ENCODE assay signal across 29 mouse cellular contexts in the genomic region with DNA sequence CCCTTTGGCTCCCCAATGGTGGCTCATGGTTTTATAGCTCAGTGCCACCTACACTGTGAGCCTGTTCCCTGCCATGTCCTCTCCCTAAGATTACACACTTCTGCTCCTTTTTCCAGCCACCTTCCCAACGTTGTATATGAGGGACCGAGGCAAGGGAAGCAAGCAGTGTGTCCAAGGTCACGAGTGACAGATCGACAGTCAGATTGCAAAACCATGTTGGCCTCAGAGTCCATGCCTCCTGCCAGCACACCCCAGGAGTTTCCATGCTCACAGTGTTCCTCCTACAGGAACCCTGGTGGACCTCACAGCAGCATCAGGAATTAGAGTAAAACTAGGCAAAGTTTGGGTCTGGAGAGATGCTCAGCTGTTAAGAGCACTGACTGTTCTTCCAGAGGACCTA. TPM values are rescaled to one million over a fixed set of nuclear protein-coding genes. Genes with fewer than 3 reads are reported as not detected.
A peak's percentile ranks its signal among the peaks of the same experiment; 100 is the strongest.
DNase-seq lines count a peak whose midpoint lies in the region; ATAC-seq and TF ChIP-seq lines count a peak whose summit lies in the region.
"Had no signal": no experiment of that assay in that cellular context is flagged by ENCODE, and none has a peak within 500 bp of the region (broad histone marks: within the 10 kb centered on the region; RNA-seq: fewer than 3 reads in every experiment).

No protein-coding gene starts in this region.

- ATAC-seq in liver, postnatal 0 days: peak; percentile 81
- ATAC-seq: forebrain, embryonic 14.5 days; intestine, embryonic 16.5 days; midbrain, embryonic 13.5 days had no signal

- no peak overlapping the region for H3K4me2 ChIP-seq in liver, postnatal 0 days (ENCODE audit: low read depth, low read length)
- H3K4me2 ChIP-seq: embryonic facial prominence, embryonic 12.5 days; hindbrain, embryonic 13.5 days; limb, embryonic 12.5 days; midbrain, embryonic 13.5 days; neural tube, embryonic 13.5 days had no signal

- no peak for TF ChIP-seq EP300 in liver, postnatal 0 days (IDR thresholded peaks at IDR 0.05; ENCODE audit: low read depth)

- H3K27me3 ChIP-seq in liver, postnatal 0 days (ENCODE audit: insufficient read depth, low read length): no peaks in the 10 kb centered on the region
- H3K27me3 ChIP-seq: embryonic facial prominence, embryonic 12.5 days; hindbrain, embryonic 13.5 days; midbrain, embryonic 13.5 days; neural tube, embryonic 13.5 days had no signal

- TF ChIP-seq CTCF in gastrocnemius, adult 2 months (IDR thresholded peaks at IDR 0.05): no peak
- no peak for TF ChIP-seq CTCF in liver, postnatal 0 days (IDR thresholded peaks at IDR 0.05; ENCODE audit: low read depth)

- peak; percentile 46 for DNase-seq in gastrocnemius, adult 2 months
- DNase-seq in gastrocnemius, postnatal 10 days: no peak
- peak; percentile 92 for DNase-seq in adipocyte (ENCODE audit: low spot score)
- DNase-seq in adrenal gland, postnatal 10 days: peak; percentile 72
- peak; percentile 55 for DNase-seq in liver, postnatal 0 days
- DNase-seq in kidney, adult 9 months: no peak
- no peak for DNase-seq in lung, postnatal 25 days (ENCODE audit: low spot score)
- DNase-seq: cerebellum, adult 11 months; cerebellum, adult 9-10 months; embryo, embryonic 11 days; heart, postnatal 36 days; kidney, adult 8-10 months; kidney, postnatal 14 days; layer of hippocampus, adult 9-11 months; right cerebral cortex, postnatal 4 days; thymus, adult 2 months; thymus, postnatal 36 days had no signal

- 46% methylated on average over 4 of the region's 4 CpGs for WGBS in liver, postnatal 0 days (ENCODE audit: insufficient replicate concordance)

- 0 out of 2 replicates have a peak overlapping the region, but pooled peaks have one; percentile 21 for H3K9ac ChIP-seq in liver, postnatal 0 days (replicated peaks)
- H3K9ac ChIP-seq: embryonic facial prominence, embryonic 12.5 days; hindbrain, embryonic 13.5 days; limb, embryonic 12.5 days; liver, embryonic 14.5 days; midbrain, embryonic 13.5 days; neural tube, embryonic 13.5 days had no signal

- intact Hi-C loops in gastrocnemius, adult 2 months (cut with DNase I): no loop called here

- H3K36me3 ChIP-seq in liver, postnatal 0 days (replicated peaks; ENCODE audit: insufficient read depth, low read length): no peaks in the 10 kb centered on the region
- H3K36me3 ChIP-seq: embryonic facial prominence, embryonic 12.5 days; heart, embryonic 10.5 days; hindbrain, embryonic 13.5 days; limb, embryonic 12.5 days; midbrain, embryonic 13.5 days; neural tube, embryonic 13.5 days had no signal

- no peak overlapping the region for H3K4me3 ChIP-seq in gastrocnemius, adult 2 months
- no peak overlapping the region for H3K4me3 ChIP-seq in liver, postnatal 0 days (ENCODE audit: low read depth, low read length)
- H3K4me3 ChIP-seq: embryonic facial prominence, embryonic 12.5 days; heart, embryonic 10.5 days; hindbrain, embryonic 13.5 days; limb, embryonic 12.5 days; midbrain, embryonic 13.5 days; neural tube, embryonic 13.5 days had no signal

- H3K4me1 ChIP-seq in liver, postnatal 0 days (ENCODE audit: insufficient read depth): peaks cover 17% of the 10 kb centered on the region
- H3K4me1 ChIP-seq: embryonic facial prominence, embryonic 12.5 days; limb, embryonic 12.5 days; midbrain, embryonic 13.5 days had no signal

- no peak overlapping the region for H3K27ac ChIP-seq in gastrocnemius, adult 2 months
- peak overlapping the region; percentile 82 for H3K27ac ChIP-seq in liver, postnatal 0 days (ENCODE audit: low read depth)
- H3K27ac ChIP-seq: embryonic facial prominence, embryonic 12.5 days; heart, embryonic 10.5 days; hindbrain, embryonic 13.5 days; limb, embryonic 12.5 days; liver, embryonic 14.5 days; midbrain, embryonic 13.5 days; neural tube, embryonic 13.5 days had no signal

- H3K9me3 ChIP-seq in liver, postnatal 0 days (ENCODE audit: low read length): no peaks in the 10 kb centered on the region
- H3K9me3 ChIP-seq: embryonic facial prominence, embryonic 12.5 days; heart, embryonic 10.5 days; hindbrain, embryonic 13.5 days; limb, embryonic 12.5 days; midbrain, embryonic 13.5 days; neural tube, embryonic 13.5 days had no signal

RNA-seq across cellular contexts. Expression of a gene that starts 13.5 kb away (rescaled TPM):
- total RNA-seq in gastrocnemius, adult 2 months (2021): not detected
- total RNA-seq in gastrocnemius, postnatal 10 days (2021): not detected
- total RNA-seq in adrenal gland, postnatal 10 days (2021): under 1 TPM in 1 of 2 experiments, not detected in 1; 0.18 TPM
- 0.26 TPM in 1 of 2 replicates, not detected in the other for polyA plus RNA-seq in liver, postnatal 0 days (2015; fragmentation: Nextera tagmentation; extraction: Ambion mirVana)
- total RNA-seq: gastrocnemius, adult 8-10 months; granulocyte monocyte progenitor cell, adult 5-6 weeks; heart, postnatal 36 days; megakaryocyte-erythroid progenitor cell, adult 5-6 weeks had no signal
- polyA plus RNA-seq: embryonic facial prominence, embryonic 12.5 days; heart, embryonic 10.5 days; limb, embryonic 12.5 days; liver, embryonic 14.5 days had no signal

RNA-seq across cellular contexts. Expression of a gene that starts 19.9 kb away (rescaled TPM):
- 10 to 100 TPM; 12.0 to 18.0 TPM for total RNA-seq in gastrocnemius, adult 2 months (2021)
- total RNA-seq in gastrocnemius, postnatal 10 days (2021): 10 to 100 TPM; 11.0 to 13.8 TPM
- 100 to 1,000 TPM; 124 to 320 TPM for total RNA-seq in adrenal gland, postnatal 10 days (2021)
- 782 and 883 TPM in 2 replicates for polyA plus RNA-seq in liver, postnatal 0 days (2015; fragmentation: Nextera tagmentation; extraction: Ambion mirVana)
- total RNA-seq: granulocyte monocyte progenitor cell, adult 5-6 weeks; megakaryocyte-erythroid progenitor cell, adult 5-6 weeks had no signal
- polyA plus RNA-seq: forebrain, embryonic 14.5 days; limb, embryonic 12.5 days; midbrain, embryonic 13.5 days had no signal

Comparison
In these comparisons a context has a peak if more than half of its experiments do, and no peak if none do; other contexts are left out.
1. DNase-seq: peak in gastrocnemius, adult 2 months (single experiment), adipocyte (single experiment), adrenal gland, postnatal 10 days (single experiment) and liver, postnatal 0 days (single experiment); none in gastrocnemius, postnatal 10 days (single experiment), kidney, adult 9 months (single experiment) and lung, postnatal 25 days (single experiment).
2. RNA of a gene that starts 19.9 kb away (total RNA-seq): 124 to 320 TPM in adrenal gland, postnatal 10 days; 12.0 to 18.0 TPM in gastrocnemius, adult 2 months and 11.0 to 13.8 TPM in gastrocnemius, postnatal 10 days; every median in the first group is over 4 times any median in the second.